Mouse (Mus musculus) natural killer cell, adult 2 months (primary cell): ENCODE measurements at regions not wholly inside any gene's neighbourhood (a gene's known extent, or its start where the extent isn't known, plus 50 kb on each side); places are given as distances from the start of the nearest gene placed in this dataset.

ENCODE experiments used
- DNase-seq, 2 experiments: peaks; one replicate each; pipeline ENCODE4 v3.0.0; 2022; ENCODE audit warnings: low spot score in 2 of 2

- no peak for DNase-seq
Measured at GRCm38 (mm10) chr10:9296055-9296454, 379.0 kb downstream of the Samd5 start.

- no peak for DNase-seq
Measured at GRCm38 (mm10) chr10:9295269-9295668, 379.7 kb downstream of the Samd5 start.

- no peak for DNase-seq
Measured at GRCm38 (mm10) chr10:9294620-9295019, 380.4 kb downstream of the Samd5 start.

DNA sequence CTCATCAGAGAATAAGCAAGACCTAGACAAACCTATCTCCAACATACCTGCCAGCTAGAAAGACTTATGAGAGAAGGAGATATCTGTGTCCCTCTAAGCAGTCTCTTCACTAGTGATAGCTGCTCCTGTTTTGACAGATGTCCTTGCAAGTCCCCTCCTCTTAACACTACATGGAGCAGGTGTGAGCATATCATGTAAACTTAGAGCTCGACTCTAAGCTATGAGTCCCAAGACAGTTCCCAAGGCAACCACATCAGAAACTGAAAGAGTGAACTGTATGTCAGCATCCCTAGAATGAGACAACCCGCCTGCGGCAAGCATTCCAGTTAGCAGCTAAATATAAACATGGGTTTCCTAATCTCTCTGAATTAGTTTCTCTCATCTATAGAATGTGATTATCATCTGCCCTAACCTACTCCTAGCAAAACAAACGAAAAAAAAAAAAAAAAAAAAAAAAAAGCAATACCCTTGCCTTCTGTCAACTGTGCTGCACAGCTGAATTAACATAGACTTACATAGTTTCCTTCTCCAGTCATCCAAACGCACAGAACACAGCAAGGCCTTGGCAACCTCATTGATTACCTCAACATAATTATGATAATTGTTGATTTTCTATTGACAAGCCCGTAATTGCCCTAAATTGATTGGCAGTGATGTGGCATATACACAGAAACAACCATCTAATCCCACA lies 383.4 kb downstream of the Samd5 start:
- DNase-seq: no peak

- no peak for DNase-seq
Measured at GRCm38 (mm10) chr10:9272940-9273339, 387.1 kb upstream of the Sash1 start.

DNA sequence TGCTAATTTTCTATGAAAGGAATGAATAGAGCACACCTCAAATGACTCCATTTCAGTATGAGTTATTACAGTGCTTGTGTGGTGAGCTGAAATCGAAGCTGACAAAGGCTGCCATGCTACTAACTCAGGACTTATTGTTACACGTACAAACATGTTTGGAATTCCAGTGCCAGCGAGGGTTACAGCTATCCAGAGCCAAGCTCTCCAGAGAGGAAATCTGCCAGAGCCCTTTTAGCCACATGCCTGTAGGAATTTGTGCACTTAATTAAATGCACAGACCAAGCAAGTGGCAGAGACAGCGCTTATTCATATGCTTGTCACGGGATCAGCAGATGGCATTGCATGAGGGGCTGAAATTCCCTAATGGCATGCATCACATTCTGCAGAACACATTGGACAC lies 386.4 kb upstream of the Sash1 start:
- no peak for DNase-seq

GRCm38 (mm10) chr10:9265528-9265927 lies 379.7 kb upstream of the Sash1 start:
- DNase-seq: no peak

- no peak for DNase-seq
Measured at GRCm38 (mm10) chr10:9264309-9265000, 378.6 kb upstream of the Sash1 start.

DNA sequence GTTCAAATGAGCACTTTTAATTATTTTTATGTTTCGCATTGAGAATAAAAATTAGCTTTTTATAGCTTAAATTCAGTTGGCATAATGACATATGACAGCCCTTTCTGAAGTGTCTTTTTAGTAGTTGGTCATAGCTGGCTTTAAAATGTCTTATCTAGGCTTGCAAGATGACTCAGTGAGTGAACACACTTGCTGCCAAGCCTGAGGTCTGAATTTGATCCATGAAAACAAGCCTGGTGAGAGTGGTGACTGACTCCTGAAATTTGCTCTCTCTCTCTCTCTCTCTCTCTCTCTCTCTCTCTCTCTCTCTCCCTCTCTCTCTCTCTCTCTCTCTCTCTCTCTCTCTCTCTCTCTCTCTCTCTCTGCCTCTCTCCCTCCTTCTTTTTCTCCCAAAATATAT lies 372.8 kb upstream of the Sash1 start:
- no peak for DNase-seq

DNA sequence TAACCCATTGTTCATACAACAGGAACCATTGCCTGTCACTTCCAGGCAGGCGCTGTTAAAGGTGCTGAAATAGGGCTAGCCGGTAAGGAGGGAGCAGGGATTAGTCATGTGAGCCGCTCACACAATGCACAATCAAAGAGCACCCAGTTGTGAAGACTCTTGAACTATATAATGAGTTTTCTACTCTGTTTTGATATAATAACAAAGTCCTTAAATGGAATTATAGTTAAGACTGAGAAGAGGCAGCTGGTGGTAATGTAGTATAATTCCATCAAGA lies 367.0 kb upstream of the Sash1 start:
- DNase-seq: no peak

GRCm38 (mm10) chr10:9252120-9252940 lies 366.5 kb upstream of the Sash1 start:
- no peak for DNase-seq

DNA sequence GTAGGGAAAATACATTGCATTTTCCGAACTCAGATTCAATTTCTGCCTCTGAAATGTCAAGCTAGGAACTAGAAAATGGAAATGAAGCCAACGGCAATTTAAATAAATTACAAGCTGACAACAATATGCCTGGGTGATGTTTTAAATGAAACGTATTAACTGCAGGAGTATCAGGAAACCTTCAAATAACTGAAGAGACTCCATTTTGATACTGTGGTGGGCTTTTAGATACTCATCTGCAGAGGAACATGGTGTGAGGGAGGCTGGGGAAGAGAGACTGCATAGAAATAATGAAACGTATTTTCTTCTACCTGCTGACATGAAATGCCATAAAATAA lies 357.4 kb upstream of the Sash1 start:
- DNase-seq: no peak

- DNase-seq: no peak
Measured at GRCm38 (mm10) chr10:9242596-9243280, 356.9 kb upstream of the Sash1 start.

- no peak for DNase-seq
Measured at GRCm38 (mm10) chr10:9239956-9240355, 354.1 kb upstream of the Sash1 start.

DNA sequence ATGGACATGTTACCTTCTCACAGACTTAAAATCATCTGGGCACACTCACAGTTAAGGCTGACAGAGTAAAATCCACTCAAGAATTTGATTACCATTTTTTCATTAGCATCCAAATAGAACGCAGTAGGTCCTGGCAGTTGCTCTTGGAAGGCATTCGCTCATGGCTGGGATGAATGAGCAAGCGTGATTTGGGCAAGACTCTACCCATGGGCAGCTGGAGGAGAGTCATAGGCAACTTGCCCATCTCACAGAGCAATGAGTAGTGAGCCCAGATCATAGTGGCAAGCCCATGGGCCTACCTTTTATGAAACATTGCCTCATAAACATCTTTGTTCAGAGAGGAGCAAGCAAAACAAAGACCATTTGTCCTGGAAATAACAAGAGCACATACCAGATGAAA lies 345.9 kb upstream of the Sash1 start:
- no peak for DNase-seq

GRCm38 (mm10) chr10:9229116-9229515 lies 343.2 kb upstream of the Sash1 start:
- DNase-seq: no peak

- DNase-seq: no peak
Measured at GRCm38 (mm10) chr10:9227361-9227760, 341.5 kb upstream of the Sash1 start.

GRCm38 (mm10) chr10:9210646-9211045 lies 324.8 kb upstream of the Sash1 start:
- DNase-seq: no peak

DNA sequence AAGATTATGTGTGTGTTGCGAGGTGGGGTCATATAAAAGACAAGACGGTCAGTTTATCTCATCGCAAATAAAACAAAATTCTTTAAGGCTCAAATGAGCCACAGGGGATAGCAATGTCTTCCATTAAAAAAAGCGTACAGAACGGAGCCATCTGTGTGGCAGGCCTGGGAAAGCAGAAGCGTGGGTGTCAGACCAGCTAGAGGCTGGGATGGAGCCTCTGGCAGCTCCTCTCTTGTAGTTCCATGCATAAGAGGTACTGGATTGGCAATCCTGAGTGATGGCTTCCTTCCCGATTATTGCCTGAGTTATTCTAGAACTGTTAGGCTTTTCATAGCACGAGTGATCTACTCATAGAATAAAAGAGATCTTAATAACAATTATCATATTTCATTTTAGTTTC lies 318.2 kb upstream of the Sash1 start:
- no peak for DNase-seq

DNA sequence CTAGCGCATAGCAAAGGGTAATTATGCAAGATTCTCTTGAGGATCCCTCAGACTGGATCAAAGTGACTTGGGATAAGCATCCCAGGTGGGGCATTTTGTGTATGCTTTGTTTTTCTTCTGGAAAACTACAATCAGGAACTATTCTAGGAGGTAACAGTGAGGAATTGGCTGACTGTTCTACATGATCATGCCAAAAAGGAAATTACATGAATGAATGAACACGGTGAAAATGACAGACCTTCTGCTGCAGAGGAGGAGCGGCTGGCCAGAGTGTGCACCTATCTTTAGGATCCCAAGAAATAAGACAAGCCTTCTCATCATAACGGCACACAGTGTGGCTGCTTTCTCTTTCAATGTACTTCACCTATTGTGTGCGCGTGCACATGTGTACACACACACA lies 317.5 kb upstream of the Sash1 start:
- DNase-seq: no peak

- DNase-seq: no peak
Measured at GRCm38 (mm10) chr10:9202922-9203321, 317.1 kb upstream of the Sash1 start.

DNA sequence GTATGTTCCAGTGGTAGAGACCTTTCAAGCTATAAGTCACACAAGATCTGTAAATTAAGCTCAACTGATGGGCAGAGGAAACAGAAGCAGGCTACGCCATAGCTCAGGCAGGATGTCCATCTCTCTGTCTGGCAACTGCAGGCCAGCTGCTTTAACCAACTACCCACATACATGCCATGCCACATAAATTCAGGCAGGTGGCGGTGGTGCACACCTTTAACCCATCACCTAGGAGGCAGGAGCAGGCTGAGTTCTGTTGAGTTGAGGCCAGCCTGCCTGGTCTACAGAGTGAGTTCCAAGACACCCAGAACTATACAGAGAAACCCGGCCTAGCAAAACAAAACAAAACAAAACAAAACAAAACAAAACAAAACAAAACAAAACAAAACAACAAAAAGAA lies 289.1 kb upstream of the Sash1 start:
- DNase-seq: no peak

DNA sequence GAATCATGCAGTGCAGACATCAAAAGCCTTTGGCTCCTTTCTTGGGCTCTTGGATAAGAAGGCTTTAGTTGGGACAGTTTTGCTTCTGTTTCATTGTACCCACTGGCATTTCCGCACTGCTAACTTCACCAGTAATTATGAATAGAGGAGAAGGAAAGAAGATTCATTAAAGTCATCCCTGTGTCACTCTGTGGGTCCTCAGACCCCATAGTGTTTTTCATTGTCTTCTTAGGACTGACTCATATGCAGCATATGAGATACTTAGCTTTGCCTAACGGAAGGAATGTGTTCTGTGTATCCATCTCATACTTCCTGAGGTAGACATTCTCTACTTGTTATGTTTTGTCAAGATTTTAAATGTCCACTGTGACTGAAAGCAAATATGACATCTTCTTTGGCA lies 287.6 kb upstream of the Sash1 start:
- DNase-seq: no peak
